Mouse (Mus musculus) myocyte (in vitro differentiated cells): ENCODE measurements around the gene Abhd17b. TPM values are rescaled to one million over a fixed set of nuclear protein-coding genes. Genes with fewer than 3 reads are reported as not detected.

Source experiments
- H3K27me3 ChIP-seq: one replicate; pipeline ENCODE4 v1.6.1; 2011; ENCODE audit not compliant: control insufficient read depth, insufficient read depth, insufficient read length
- H3K36me3 ChIP-seq: one replicate; pipeline ENCODE4 v1.6.1; 2011; ENCODE audit not compliant: control insufficient read depth, insufficient read depth
- H3K4me2 ChIP-seq: one replicate; pipeline ENCODE4 v1.6.1; 2011; ENCODE audit warnings: low read depth, control low read depth
- H3K4me3 ChIP-seq: one replicate; pipeline ENCODE4 v1.5.1; 2011; ENCODE audit warnings: mild to moderate bottlenecking, control low read depth, moderate library complexity
- H3K79me2 ChIP-seq: one replicate; pipeline ENCODE4 v1.6.1; 2011; ENCODE audit not compliant: control insufficient read depth, insufficient read depth
- H3ac ChIP-seq: one replicate; pipeline ENCODE4 v1.6.1; 2011; ENCODE audit not compliant: control insufficient read depth, insufficient read length
- CEBPB ChIP-seq: IDR thresholded peaks from 2 replicates; pipeline ENCODE4 v1.6.1; 2011; ENCODE audit warnings: mild to moderate bottlenecking, moderate library complexity; ENCODE audit not compliant: poor library complexity, insufficient read depth, severe bottlenecking
- E2F4 ChIP-seq: IDR thresholded peaks from one replicate; pipeline ENCODE4 v1.6.1; 2011; ENCODE audit warnings: mild to moderate bottlenecking, control low read depth, moderate library complexity; ENCODE audit not compliant: insufficient read depth
- MAX ChIP-seq: IDR thresholded peaks from one replicate; pipeline ENCODE4 v1.6.1; 2011; ENCODE audit warnings: low read depth, mild to moderate bottlenecking, control low read depth
- MYOD1 ChIP-seq, 3 experiments: IDR thresholded peaks; one replicate each; pipeline ENCODE4 v1.6.1; 2011; ENCODE audit warnings: control low read depth in 2 of 3, low read depth in 2 of 3, mild to moderate bottlenecking in 2 of 3, moderate library complexity in 1 of 3; ENCODE audit not compliant: insufficient read length in 2 of 3, control insufficient read depth in 1 of 3
- MYOG ChIP-seq, 3 experiments: IDR thresholded peaks; one replicate each; pipeline ENCODE4 v1.6.1; 2011; ENCODE audit warnings: control low read depth in 2 of 3, low read depth in 2 of 3, mild to moderate bottlenecking in 2 of 3; ENCODE audit not compliant: insufficient read length in 2 of 3, control insufficient read depth in 1 of 3, insufficient read depth in 1 of 3
- POLR2A ChIP-seq: IDR thresholded peaks from one replicate; pipeline ENCODE4 v1.6.1; 2011; ENCODE audit warnings: low read depth, mild to moderate bottlenecking, control low read depth, moderate library complexity; ENCODE audit not compliant: insufficient read length
- POLR2AphosphoS2 ChIP-seq: IDR thresholded peaks from one replicate; pipeline ENCODE4 v1.6.1; 2011; ENCODE audit warnings: low read depth, control low read depth; ENCODE audit not compliant: insufficient read length
- REST ChIP-seq: IDR thresholded peaks from one replicate; pipeline ENCODE4 v1.6.1; 2011; ENCODE audit warnings: mild to moderate bottlenecking, control low read depth, moderate library complexity; ENCODE audit not compliant: insufficient read depth, insufficient read length
- SRF ChIP-seq: IDR thresholded peaks from one replicate; pipeline ENCODE4 v1.6.1; 2011; ENCODE audit warnings: low read depth; ENCODE audit not compliant: control insufficient read depth, insufficient read length
- TCF12 ChIP-seq: IDR thresholded peaks from one replicate; pipeline ENCODE4 v1.6.1; 2011; ENCODE audit warnings: mild to moderate bottlenecking, control low read depth; ENCODE audit not compliant: poor library complexity, insufficient read depth, severe bottlenecking
- TCF3 ChIP-seq: IDR thresholded peaks from one replicate; pipeline ENCODE4 v1.6.1; 2011; ENCODE audit warnings: low read depth, control low read depth; ENCODE audit not compliant: insufficient read length
- USF1 ChIP-seq: IDR thresholded peaks from one replicate; pipeline ENCODE4 v1.6.1; 2011; ENCODE audit warnings: low read depth, mild to moderate bottlenecking, control low read depth, moderate library complexity
- polyA plus RNA-seq: library from polyadenylated mRNA; unstranded; fragments of >200 nt; fragmentation: generic; extraction: Trizol; gene quantifications from one replicate; pipeline ENCODE4 v1.2.1, GENCODE M21; 2012; ENCODE audit warnings: missing spikeins

Abhd17b gene
- polyA plus RNA-seq, 1 experiment: 11.2 TPM

DNA sequence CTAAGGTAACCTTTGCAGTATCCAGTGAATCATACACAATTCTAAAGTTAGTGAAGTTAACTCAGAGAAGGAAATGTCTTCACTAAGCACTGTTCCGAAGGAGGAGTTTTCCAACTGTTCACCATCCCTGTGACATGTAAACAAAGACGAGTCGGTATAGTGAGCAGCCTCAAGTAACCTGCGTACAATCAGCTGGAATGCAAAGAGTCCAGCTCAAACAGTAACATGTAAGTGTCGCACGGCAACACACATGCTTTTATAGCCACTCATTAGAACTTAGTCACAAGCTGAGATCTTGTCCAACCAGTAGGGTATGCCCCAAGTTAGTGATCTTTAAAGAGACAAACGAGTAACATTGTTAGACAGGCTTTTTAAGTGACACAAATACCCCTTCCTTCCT, 15.3 kb upstream of the Abhd17b start:
- no peak for TF ChIP-seq MAX
- Histone ChIP-seq H3ac (no peak overlapping the region), H3K79me2 (peaks cover 55% of the 10 kb centered on the region), H3K27me3 (no peaks in the 10 kb centered on the region), H3K4me2 (no peak overlapping the region), H3K4me3 (no peak overlapping the region), H3K36me3 (peaks cover 3% of the 10 kb centered on the region)

DNA sequence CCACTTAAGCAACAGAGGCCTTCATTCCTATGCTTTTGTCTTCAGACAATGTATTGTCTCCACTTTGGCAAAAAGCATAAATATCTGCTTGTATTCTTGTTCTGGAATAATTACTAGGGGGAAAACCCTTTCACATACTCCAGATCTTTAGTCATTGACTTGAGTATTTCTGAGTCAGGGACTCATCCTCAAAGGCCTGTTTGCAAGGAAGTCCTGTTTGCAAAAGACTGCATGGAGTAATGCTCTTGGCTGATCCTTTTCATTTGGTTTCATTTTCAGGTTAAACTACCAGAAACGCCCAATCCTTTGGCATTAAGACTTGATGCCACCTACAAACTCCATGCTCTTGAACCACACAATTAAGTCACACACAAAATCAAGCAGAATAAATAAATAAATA, 9.1 kb upstream of the Abhd17b start:
- Histone ChIP-seq H3ac (no peak overlapping the region), H3K27me3 (no peaks in the 10 kb centered on the region), H3K4me3 (no peak overlapping the region), H3K79me2 (peaks cover 66% of the 10 kb centered on the region), H3K36me3 (peaks cover 3% of the 10 kb centered on the region), H3K4me2 (no peak overlapping the region)
- TF ChIP-seq POLR2AphosphoS2 (no peak), USF1 (no peak), REST (no peak), TCF12 (no peak), E2F4 (no peak), POLR2A (no peak), MYOG (IDR thresholded peaks at IDR 0.05; ENCODE audit: control insufficient read depth in 1 of 3, insufficient read depth in 1 of 3, insufficient read length in 2 of 3, low read depth in 2 of 3) (no peak), MYOD1 (IDR thresholded peaks at IDR 0.05; ENCODE audit: control insufficient read depth in 1 of 3, insufficient read length in 2 of 3, low read depth in 2 of 3) (no peak), TCF3 (no peak), CEBPB (no peak), MAX (no peak), SRF (no peak)

DNA sequence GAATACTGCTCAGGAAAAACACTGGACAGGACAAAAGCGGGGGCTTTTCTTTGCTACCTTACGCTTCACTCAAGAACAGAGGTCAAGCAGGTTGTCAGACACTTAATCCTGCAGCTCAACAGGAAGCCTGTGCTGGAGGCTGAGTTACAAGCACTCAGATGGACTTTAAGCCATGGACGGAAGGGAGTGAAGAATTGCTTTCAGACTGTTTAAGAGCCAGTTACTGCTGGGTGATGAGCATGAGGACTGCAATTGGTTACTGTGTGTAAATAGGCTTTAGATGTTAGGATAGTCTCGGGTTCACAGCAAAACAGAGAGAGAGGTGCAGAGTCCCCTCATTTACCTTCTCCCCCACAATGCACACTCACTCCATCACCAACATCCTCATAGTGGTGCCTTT, 7.7 kb upstream of the Abhd17b start:
- TF ChIP-seq POLR2A: no peak
- no peak for TF ChIP-seq CEBPB
- TF ChIP-seq TCF3: no peak
- no peak for TF ChIP-seq TCF12
- TF ChIP-seq SRF: no peak
- TF ChIP-seq MYOG (IDR thresholded peaks at IDR 0.05; ENCODE audit: control insufficient read depth in 1 of 3, insufficient read depth in 1 of 3, insufficient read length in 2 of 3, low read depth in 2 of 3): no peak
- no peak for TF ChIP-seq MYOD1 (IDR thresholded peaks at IDR 0.05; ENCODE audit: control insufficient read depth in 1 of 3, insufficient read length in 2 of 3, low read depth in 2 of 3)
- TF ChIP-seq USF1: no peak
- TF ChIP-seq REST: no peak
- no peak for TF ChIP-seq POLR2AphosphoS2
- no peak for TF ChIP-seq E2F4
- no peak for TF ChIP-seq MAX

DNA sequence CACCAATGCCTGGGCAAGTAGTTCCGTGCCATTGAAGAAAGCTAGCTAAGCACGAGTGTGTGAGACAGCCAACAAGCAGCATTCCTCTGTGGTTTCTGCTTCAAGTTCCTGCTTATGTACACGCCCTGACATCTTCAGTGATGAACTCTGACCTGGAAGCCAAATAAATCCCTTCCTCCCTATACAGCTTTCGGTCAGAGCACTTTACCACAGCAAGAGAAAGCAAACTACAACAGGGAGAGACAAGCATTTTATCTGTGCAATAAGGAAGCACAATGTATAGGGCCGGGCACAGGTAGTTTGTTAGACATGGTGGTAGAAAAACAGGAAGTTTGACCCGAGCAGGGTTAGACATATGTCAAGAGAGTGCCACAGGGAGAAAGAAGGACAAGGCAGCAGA, 6.8 kb upstream of the Abhd17b start:
- Histone ChIP-seq H3K4me3 (no peak overlapping the region), H3K36me3 (peaks cover under 1% of the 10 kb centered on the region), H3K4me2 (no peak overlapping the region), H3K79me2 (peaks cover 70% of the 10 kb centered on the region), H3K27me3 (no peaks in the 10 kb centered on the region), H3ac (no peak overlapping the region)
- no peak for TF ChIP-seq E2F4
- TF ChIP-seq USF1: no peak
- TF ChIP-seq CEBPB: no peak

More for the DNA sequence above, 7.7 kb upstream of the Abhd17b start:
- H3ac ChIP-seq: no peak overlapping the region
- H3K4me3 ChIP-seq: no peak overlapping the region
- peaks cover 3% of the 10 kb centered on the region for H3K36me3 ChIP-seq
- peaks cover 70% of the 10 kb centered on the region for H3K79me2 ChIP-seq
- H3K27me3 ChIP-seq: no peaks in the 10 kb centered on the region
- H3K4me2 ChIP-seq: no peak overlapping the region

- TF ChIP-seq REST: no peak
- TF ChIP-seq MAX: no peak
- TF ChIP-seq E2F4: no peak
- TF ChIP-seq USF1: no peak
- no peak for TF ChIP-seq TCF3
- no peak for TF ChIP-seq MYOD1 (IDR thresholded peaks at IDR 0.05; ENCODE audit: control insufficient read depth in 1 of 3, insufficient read length in 2 of 3, low read depth in 2 of 3)
- no peak for TF ChIP-seq TCF12
- no peak for TF ChIP-seq SRF
- no peak for TF ChIP-seq CEBPB
- no peak for TF ChIP-seq POLR2AphosphoS2
- no peak for TF ChIP-seq POLR2A
- no peak for TF ChIP-seq MYOG (IDR thresholded peaks at IDR 0.05; ENCODE audit: control insufficient read depth in 1 of 3, insufficient read depth in 1 of 3, insufficient read length in 2 of 3, low read depth in 2 of 3)
- H3K4me2 ChIP-seq: peak overlapping the region; percentile 86
- peaks cover 83% of the 10 kb centered on the region for H3K79me2 ChIP-seq
- no peaks in the 10 kb centered on the region for H3K27me3 ChIP-seq
- peak overlapping the region; percentile 86 for H3ac ChIP-seq
- H3K4me3 ChIP-seq: peak overlapping the region; percentile 62
- H3K36me3 ChIP-seq: no peaks in the 10 kb centered on the region
Observed at GRCm38 (mm10) chr19:21651664-21652063, 1.3 kb upstream of the Abhd17b start.
